Mouse (Mus musculus): ENCODE measurements around the gene Zfyve16. TPM values are rescaled to one million over a fixed set of nuclear protein-coding genes. Genes with fewer than 3 reads are reported as not detected.
A peak's percentile ranks its signal among the peaks of the same experiment; 100 is the strongest.

The Zfyve16 gene
- polyA plus RNA-seq, 1 experiment from 2014 or later = 6.8 TPM

DNA sequence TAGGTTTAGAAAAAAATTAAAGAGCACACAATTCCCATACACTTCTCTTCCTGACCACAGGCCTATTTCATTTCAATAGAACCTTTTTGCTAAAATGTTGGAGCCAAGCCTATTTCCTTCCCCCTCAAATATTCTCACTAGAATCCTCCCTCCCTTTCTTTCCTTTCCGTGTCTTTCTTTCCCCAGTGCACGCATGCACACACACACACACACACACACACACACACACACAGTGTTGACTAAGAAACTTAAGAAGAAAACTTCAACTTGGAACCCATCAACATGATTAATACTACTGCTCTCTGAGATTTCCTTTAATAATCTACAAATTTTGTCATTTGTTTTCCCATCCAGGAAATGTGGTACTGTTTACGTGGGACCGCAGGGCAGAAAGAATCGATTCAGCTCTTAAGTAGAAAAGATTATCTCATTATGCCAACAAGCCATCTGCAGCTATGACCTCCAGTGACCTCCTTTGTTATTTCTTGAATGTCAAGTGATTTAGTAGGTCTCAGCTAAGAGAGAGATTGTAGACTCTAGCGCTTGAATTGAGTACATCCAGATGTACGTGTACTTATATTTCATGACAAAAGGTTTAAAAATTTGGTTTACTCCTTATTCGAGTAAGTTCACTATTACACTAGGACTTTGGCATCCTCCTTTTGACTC is 25.9 kb upstream of the Zfyve16 start:
- ATAC-seq (no peak), DNase-seq (ENCODE audit: low spot score) (no peak)
- Histone ChIP-seq H3K4me3 (ENCODE audit: low read depth, low read length) (no peak overlapping the region), H3K9me3 (ENCODE audit: low read length) (no peaks in the 10 kb centered on the region), H3K36me3 (ENCODE audit: insufficient read depth, low read length) (no peaks in the 10 kb centered on the region), H3K9ac (replicated peaks; ENCODE audit: low read depth) (no peak overlapping the region), H3K27me3 (replicated peaks; ENCODE audit: insufficient read depth, low read length) (no peaks in the 10 kb centered on the region), H3K4me1 (ENCODE audit: insufficient read depth, low read depth, low read length) (no peaks in the 10 kb centered on the region), H3K27ac (ENCODE audit: low read length) (no peak overlapping the region), H3K4me2 (replicated peaks; ENCODE audit: low read depth, low read length) (no peak overlapping the region)
- 18% methylated on average over 8 of the region's 8 CpGs for WGBS
- no peak for TF ChIP-seq CTCF (IDR thresholded peaks at IDR 0.05)
- no peak for TF ChIP-seq EP300 (IDR thresholded peaks at IDR 0.05)

DNA sequence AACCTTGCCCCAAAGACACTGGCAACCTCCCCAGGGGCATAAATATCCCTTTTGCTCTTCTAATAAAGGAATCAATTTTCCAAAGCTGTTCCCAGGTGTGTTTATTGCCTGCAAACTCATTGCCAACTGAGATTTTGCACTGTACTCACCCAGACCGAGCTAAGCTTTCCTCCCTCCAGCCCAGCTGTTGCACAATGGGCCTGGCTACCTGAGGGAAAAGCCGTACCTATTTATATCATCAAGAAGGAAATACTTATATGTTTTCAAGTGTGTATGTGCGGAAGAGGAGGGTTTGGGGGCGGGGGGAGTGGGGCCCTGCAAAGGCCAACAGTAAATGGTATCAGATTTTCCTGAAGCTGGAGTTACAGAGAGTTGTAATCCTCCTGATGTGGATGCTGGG is 16.4 kb upstream of the Zfyve16 start:
- peaks cover 8% of the 10 kb centered on the region for H3K9me3 ChIP-seq (ENCODE audit: low read length)
- no peaks in the 10 kb centered on the region for H3K36me3 ChIP-seq (ENCODE audit: insufficient read depth, low read length)
- no peak overlapping the region for H3K4me2 ChIP-seq (replicated peaks; ENCODE audit: low read depth, low read length)
- H3K27me3 ChIP-seq (replicated peaks; ENCODE audit: insufficient read depth, low read length) = no peaks in the 10 kb centered on the region
- WGBS = 54% methylated on average over 4 of the region's 4 CpGs
- H3K4me3 ChIP-seq (ENCODE audit: low read depth, low read length) = no peak overlapping the region
- DNase-seq (ENCODE audit: low spot score) = peak; percentile 39
- H3K27ac ChIP-seq (ENCODE audit: low read length) = no peak overlapping the region
- no peaks in the 10 kb centered on the region for H3K4me1 ChIP-seq (ENCODE audit: insufficient read depth, low read depth, low read length)
- H3K9ac ChIP-seq (replicated peaks; ENCODE audit: low read depth) = no peak overlapping the region
- peak; percentile 64 for ATAC-seq
- TF ChIP-seq EP300 (IDR thresholded peaks at IDR 0.05) = no peak
- TF ChIP-seq CTCF (IDR thresholded peaks at IDR 0.05) = no peak

DNA sequence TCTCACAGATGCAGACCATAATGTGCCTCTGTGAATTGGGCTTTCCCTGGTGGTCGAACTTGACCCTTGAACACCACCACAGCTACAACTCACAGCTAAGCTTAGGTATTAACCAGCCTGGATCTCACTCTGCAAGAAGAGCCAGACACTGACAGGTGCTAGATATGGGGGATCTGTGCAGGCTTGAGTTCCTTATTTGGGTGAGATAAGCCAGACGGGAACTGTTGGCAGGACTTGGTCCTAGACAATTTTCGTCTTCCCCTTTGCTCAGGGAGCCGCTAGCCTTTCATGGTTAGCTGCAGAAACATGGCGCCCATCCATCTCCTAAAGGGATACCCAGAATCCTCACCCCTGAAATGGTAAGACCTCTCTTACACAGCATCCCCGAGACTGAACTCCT is 10.3 kb upstream of the Zfyve16 start:
- no peaks in the 10 kb centered on the region for H3K9me3 ChIP-seq (ENCODE audit: low read length)
- H3K27me3 ChIP-seq (replicated peaks; ENCODE audit: insufficient read depth, low read length) = no peaks in the 10 kb centered on the region
- TF ChIP-seq EP300 (IDR thresholded peaks at IDR 0.05) (no peak), CTCF (IDR thresholded peaks at IDR 0.05) (no peak)
- WGBS = 77% methylated on average over 6 of the region's 6 CpGs
- H3K27ac ChIP-seq (ENCODE audit: low read length) = no peak overlapping the region
- H3K4me1 ChIP-seq (ENCODE audit: insufficient read depth, low read depth, low read length) = no peaks in the 10 kb centered on the region
- no peak for ATAC-seq
- no peak overlapping the region for H3K4me3 ChIP-seq (ENCODE audit: low read depth, low read length)
- H3K9ac ChIP-seq (replicated peaks; ENCODE audit: low read depth) = no peak overlapping the region
- no peak overlapping the region for H3K4me2 ChIP-seq (replicated peaks; ENCODE audit: low read depth, low read length)
- DNase-seq (ENCODE audit: low spot score) = no peak
- no peaks in the 10 kb centered on the region for H3K36me3 ChIP-seq (ENCODE audit: insufficient read depth, low read length)

DNA sequence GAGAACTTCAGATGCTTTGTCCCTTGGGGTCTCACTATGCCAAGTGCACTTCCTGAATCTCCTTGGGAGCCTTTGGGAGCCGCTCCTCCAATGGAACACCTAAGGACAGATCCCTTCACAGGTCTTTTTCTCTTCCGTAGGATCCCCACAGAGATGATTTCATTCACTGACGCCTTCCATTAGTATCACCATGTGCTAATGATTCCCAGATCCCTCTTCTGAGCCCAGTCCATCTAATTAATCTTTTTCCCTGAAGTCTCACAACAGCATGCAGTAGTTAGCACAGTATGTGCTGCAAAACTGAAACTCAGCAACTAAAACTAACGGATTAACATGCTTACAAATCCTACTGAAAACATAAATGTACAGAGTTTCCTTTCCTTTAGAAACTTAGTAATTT is 8.5 kb upstream of the Zfyve16 start:
- Histone ChIP-seq H3K4me2 (replicated peaks; ENCODE audit: low read depth, low read length) (no peak overlapping the region), H3K9ac (replicated peaks; ENCODE audit: low read depth) (no peak overlapping the region), H3K4me3 (ENCODE audit: low read depth, low read length) (no peak overlapping the region), H3K36me3 (ENCODE audit: insufficient read depth, low read length) (no peaks in the 10 kb centered on the region), H3K4me1 (ENCODE audit: insufficient read depth, low read depth, low read length) (no peaks in the 10 kb centered on the region), H3K9me3 (ENCODE audit: low read length) (no peaks in the 10 kb centered on the region), H3K27me3 (replicated peaks; ENCODE audit: insufficient read depth, low read length) (no peaks in the 10 kb centered on the region), H3K27ac (ENCODE audit: low read length) (no peak overlapping the region)
- no peak for DNase-seq (ENCODE audit: low spot score)
- TF ChIP-seq CTCF (IDR thresholded peaks at IDR 0.05) (no peak), EP300 (IDR thresholded peaks at IDR 0.05) (no peak)
- 59% methylated on average over 4 of the region's 4 CpGs for WGBS
- no peak for ATAC-seq

DNA sequence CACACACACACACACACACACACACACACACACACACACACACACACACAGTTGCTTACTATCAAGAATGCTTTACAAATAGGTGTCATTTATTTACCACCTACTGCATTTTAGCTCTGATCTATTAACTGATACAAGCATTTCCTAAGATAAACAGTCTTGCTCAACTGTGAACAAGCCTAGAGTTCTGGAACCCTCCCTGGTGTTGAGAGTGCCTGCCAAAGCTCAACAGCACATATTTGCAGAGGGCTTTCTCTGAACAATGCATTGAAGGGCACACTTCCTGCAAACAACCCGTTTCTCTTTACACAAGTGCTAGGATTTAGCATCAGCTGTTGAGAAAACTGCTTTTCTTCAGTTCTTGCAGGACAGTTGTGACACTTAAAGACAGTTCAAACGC is 3.1 kb upstream of the Zfyve16 start:
- H3K36me3 ChIP-seq (ENCODE audit: insufficient read depth, low read length) = no peaks in the 10 kb centered on the region
- no peak overlapping the region for H3K27ac ChIP-seq (ENCODE audit: low read length)
- no peak overlapping the region for H3K4me2 ChIP-seq (replicated peaks; ENCODE audit: low read depth, low read length)
- ATAC-seq (no peak), DNase-seq (ENCODE audit: low spot score) (peak; percentile 59)
- no peaks in the 10 kb centered on the region for H3K9me3 ChIP-seq (ENCODE audit: low read length)
- H3K4me1 ChIP-seq (ENCODE audit: insufficient read depth, low read depth, low read length) = no peaks in the 10 kb centered on the region
- no peak overlapping the region for H3K4me3 ChIP-seq (ENCODE audit: low read depth, low read length)
- 15% methylated on average over 2 of the region's 2 CpGs for WGBS
- no peaks in the 10 kb centered on the region for H3K27me3 ChIP-seq (replicated peaks; ENCODE audit: insufficient read depth, low read length)
- TF ChIP-seq CTCF (IDR thresholded peaks at IDR 0.05) = no peak
- TF ChIP-seq EP300 (IDR thresholded peaks at IDR 0.05) = no peak
- no peak overlapping the region for H3K9ac ChIP-seq (replicated peaks; ENCODE audit: low read depth)

DNA sequence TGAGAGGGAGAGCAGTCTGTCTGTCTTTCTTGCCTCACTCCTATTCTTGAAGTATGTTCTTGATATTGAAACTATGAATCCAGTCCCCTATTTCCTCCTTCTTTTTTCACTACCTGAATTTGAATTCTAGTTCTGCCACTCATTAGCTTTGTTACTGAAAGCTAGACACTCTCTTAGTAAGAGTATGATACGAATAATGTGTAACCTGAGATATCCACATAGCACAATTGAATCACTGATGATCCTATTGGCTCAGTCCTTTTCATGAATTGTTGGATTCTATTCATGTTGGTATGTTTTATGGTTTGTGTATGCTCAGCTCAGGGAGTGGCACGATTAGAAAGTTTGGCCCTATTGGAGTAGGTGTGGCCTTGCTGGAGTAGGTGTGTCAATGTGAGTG is 1.5 kb upstream of the Zfyve16 start:
- Histone ChIP-seq H3K4me2 (replicated peaks; ENCODE audit: low read depth, low read length) (no peak overlapping the region), H3K9ac (replicated peaks; ENCODE audit: low read depth) (no peak overlapping the region), H3K27me3 (replicated peaks; ENCODE audit: insufficient read depth, low read length) (no peaks in the 10 kb centered on the region), H3K27ac (ENCODE audit: low read length) (no peak overlapping the region), H3K9me3 (ENCODE audit: low read length) (no peaks in the 10 kb centered on the region), H3K4me1 (ENCODE audit: insufficient read depth, low read depth, low read length) (no peaks in the 10 kb centered on the region), H3K36me3 (ENCODE audit: insufficient read depth, low read length) (no peaks in the 10 kb centered on the region), H3K4me3 (ENCODE audit: low read depth, low read length) (no peak overlapping the region)
- TF ChIP-seq EP300 (IDR thresholded peaks at IDR 0.05) = no peak
- no peak for TF ChIP-seq CTCF (IDR thresholded peaks at IDR 0.05)
- ATAC-seq = no peak
- 66% methylated on average over 2 of the region's 2 CpGs for WGBS
- DNase-seq (ENCODE audit: low spot score) = no peak

DNA sequence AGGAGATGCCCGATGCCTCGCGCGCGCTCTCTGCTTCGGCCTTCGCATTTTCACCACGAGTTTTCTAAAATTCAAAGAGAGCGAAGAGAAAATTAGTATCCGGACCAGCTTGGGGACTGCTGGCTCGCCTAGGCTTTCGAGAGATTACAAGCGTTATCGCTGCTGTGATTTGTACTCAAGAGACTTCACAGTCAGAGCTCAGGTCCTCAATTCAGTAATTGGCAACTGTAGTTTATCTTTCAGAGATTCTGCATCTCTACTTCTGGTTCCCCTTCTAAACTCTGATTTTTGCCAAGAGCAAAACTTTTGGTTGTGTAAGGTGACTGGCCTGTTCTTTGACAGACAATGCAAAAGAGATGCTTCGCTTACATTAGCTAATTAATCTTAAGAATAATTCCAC is 569 bp upstream of the Zfyve16 start:
- H3K4me1 ChIP-seq (ENCODE audit: insufficient read depth, low read depth, low read length) = no peaks in the 10 kb centered on the region
- no peaks in the 10 kb centered on the region for H3K36me3 ChIP-seq (ENCODE audit: insufficient read depth, low read length)
- peak overlapping the region; percentile 73 for H3K4me2 ChIP-seq (replicated peaks; ENCODE audit: low read depth, low read length)
- TF ChIP-seq EP300 (IDR thresholded peaks at IDR 0.05) (no peak), CTCF (IDR thresholded peaks at IDR 0.05) (no peak)
- H3K9me3 ChIP-seq (ENCODE audit: low read length) = no peaks in the 10 kb centered on the region
- peak overlapping the region; percentile 94 for H3K27ac ChIP-seq (ENCODE audit: low read length)
- DNase-seq (ENCODE audit: low spot score) (no peak), ATAC-seq (no peak)
- no peaks in the 10 kb centered on the region for H3K27me3 ChIP-seq (replicated peaks; ENCODE audit: insufficient read depth, low read length)
- peak overlapping the region; percentile 71 for H3K4me3 ChIP-seq (ENCODE audit: low read depth, low read length)
- 4% methylated on average over 15 of the region's 15 CpGs for WGBS
- H3K9ac ChIP-seq (replicated peaks; ENCODE audit: low read depth) = peak overlapping the region; percentile 76

Measured in lung, postnatal 0 days (tissue).